Mouse (Mus musculus) CD8-positive naive resting alpha-beta T cell, adult 57 days (primary cell): ENCODE data around the gene Vmn1r117. TPM values are rescaled to one million over a fixed set of nuclear protein-coding genes. Genes with fewer than 3 reads are reported as not detected.

Experiments
- total RNA-seq: library from RNA; stranded (reverse); gene quantifications from one replicate; pipeline ENCODE4 v1.2.4, GENCODE M21; 2023

Vmn1r117 gene
- not detected for total RNA-seq

DNA sequence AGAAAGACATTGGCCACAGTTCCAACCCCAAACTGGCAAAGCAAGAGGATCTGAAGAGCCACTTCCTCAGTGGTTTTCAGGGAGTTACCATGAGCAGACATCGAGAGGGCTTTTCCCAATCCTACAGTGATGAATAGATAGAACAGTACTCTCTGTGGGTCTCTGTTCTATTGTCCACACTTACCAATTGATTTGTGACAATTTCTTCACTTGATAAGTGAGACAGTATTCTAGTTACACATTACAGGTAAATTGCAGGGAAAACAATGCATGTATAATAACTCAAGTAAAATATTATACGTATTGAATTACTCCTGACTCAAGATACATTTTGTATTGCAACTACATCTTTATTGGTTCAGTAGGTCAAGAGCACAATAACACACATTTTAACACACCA is at the start of gene Vmn1r117:
Gene Vmn1r117, minus strand, starts transcription at position 101 of the 400 bp plus-strand sequence.

GRCm38 (mm10) chr7:20912247-20912646 is 28.3 kb upstream of the Vmn1r117 start, which contains the start of gene Vmn1r118:
Gene Vmn1r118, minus strand, starts transcription at chr7:20912347.

DNA sequence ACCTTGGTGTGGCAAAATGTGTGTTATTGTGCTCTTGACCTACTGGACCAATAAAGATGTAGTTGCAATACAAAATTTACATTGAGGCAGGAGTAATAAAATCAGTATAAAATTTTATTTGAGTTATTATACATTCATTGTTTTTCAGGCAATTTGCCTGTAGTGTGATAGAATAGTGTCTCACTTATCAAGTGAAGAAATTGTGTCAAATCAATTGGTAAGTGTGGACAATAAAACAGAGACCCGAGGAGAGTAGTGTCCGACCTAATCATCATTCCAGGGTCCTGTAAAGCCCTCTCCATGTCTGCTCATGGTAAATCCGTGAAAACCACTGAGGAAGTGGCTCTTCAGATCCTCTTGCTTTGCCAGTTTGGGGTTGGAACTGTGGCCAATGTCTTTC is 12.0 kb downstream of the Vmn1r117 start, which contains the start of gene Vmn1r116:
Gene Vmn1r116, plus strand, starts transcription at position 301 of the 400 bp plus-strand sequence.

DNA sequence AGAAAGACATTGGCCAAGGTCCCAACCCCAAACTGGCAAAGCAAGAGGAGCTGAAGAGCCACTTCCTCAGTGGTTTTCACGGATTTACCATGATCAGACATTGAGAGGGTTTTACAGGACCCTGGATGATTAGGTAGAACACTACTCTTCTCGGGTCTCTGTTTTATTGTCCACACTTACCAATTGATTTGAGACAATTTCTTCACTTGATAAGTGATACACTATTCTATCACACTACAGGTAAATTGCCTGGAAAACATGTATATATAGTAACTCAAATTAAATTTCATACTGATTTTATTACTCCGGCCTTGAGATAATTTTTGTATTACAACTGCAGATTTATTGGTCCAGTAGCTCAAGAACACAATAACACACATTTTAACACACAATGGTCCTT is 39.0 kb downstream of the Vmn1r117 start, which contains the start of gene Vmn1r115:
Gene Vmn1r115, minus strand, starts transcription at position 101 of the 400 bp plus-strand sequence.

Other genes starting within 250 kb of the Vmn1r117 start
- gene Vmn1r107, start 215.2 kb downstream of the Vmn1r117 start, total RNA-seq: not detected
- gene Vmn1r111, start 180.9 kb downstream of the Vmn1r117 start, total RNA-seq: not detected
- gene Gm10668, start 153.5 kb downstream of the Vmn1r117 start, total RNA-seq: not detected
- not detected for gene Vmn1r112, start 112.9 kb downstream of the Vmn1r117 start, total RNA-seq
- not detected for gene Vmn1r113, start 96.8 kb downstream of the Vmn1r117 start, total RNA-seq
- not detected for gene Vmn1r114, start 71.9 kb downstream of the Vmn1r117 start, total RNA-seq
- not detected for gene Vmn1r115, start 39.1 kb downstream of the Vmn1r117 start, total RNA-seq
- not detected for gene Vmn1r116, start 11.9 kb downstream of the Vmn1r117 start, total RNA-seq
- gene Vmn1r118, start 28.2 kb upstream of the Vmn1r117 start, total RNA-seq: not detected
- gene Vmn1r119, start 128.3 kb upstream of the Vmn1r117 start, total RNA-seq: not detected
- not detected for gene Vmn1r120, start 169.7 kb upstream of the Vmn1r117 start, total RNA-seq
- gene Vmn1r121, start 214.4 kb upstream of the Vmn1r117 start, total RNA-seq: not detected